Mouse (Mus musculus): ENCODE data around the gene Gm45062. TPM values are rescaled to one million over a fixed set of nuclear protein-coding genes. Genes with fewer than 3 reads are reported as not detected.

Gene Gm45062
- polyA plus RNA-seq, 1 experiment from 2014 or later = 0.85 TPM

DNA sequence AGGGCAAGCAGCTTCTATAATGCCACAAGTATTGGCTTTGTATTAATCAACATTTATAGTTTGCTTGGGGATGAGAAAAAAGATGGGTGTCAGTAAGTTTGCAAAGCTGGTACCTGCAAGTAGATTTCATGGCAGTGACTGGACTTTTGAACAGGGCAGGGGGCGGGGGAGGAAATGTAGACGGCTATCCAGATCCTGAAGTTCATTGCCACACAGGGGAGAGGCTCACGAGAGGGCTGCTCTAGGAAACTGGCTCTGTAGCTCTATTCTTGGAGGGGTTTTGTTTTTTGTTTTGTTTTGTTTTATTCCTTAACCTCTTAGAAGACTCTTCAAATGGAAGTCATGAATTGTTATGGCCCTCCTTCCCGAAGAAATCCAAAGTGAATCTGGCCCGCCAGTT is 162.2 kb downstream of the Gm45062 start:
- no peaks in the 10 kb centered on the region for H3K9me3 ChIP-seq (ENCODE audit: low read length)
- no peak overlapping the region for H3K4me3 ChIP-seq (ENCODE audit: low read depth, low read length)
- DNase-seq (no peak), ATAC-seq (no peak)
- H3K36me3 ChIP-seq (replicated peaks; ENCODE audit: insufficient read depth, low read length) = no peaks in the 10 kb centered on the region
- H3K4me1 ChIP-seq (ENCODE audit: insufficient read depth) = peaks cover 4% of the 10 kb centered on the region; the same call in 1 of the 2 replicates
- H3K9ac ChIP-seq (replicated peaks) = no peak overlapping the region
- no peak overlapping the region for H3K27ac ChIP-seq (ENCODE audit: low read depth)
- TF ChIP-seq EP300 (IDR thresholded peaks at IDR 0.05; ENCODE audit: low read depth) (no peak), CTCF (IDR thresholded peaks at IDR 0.05; ENCODE audit: low read depth) (no peak)
- H3K4me2 ChIP-seq (ENCODE audit: low read depth, low read length) = no peak overlapping the region
- no peaks in the 10 kb centered on the region for H3K27me3 ChIP-seq (ENCODE audit: insufficient read depth, low read length)
- 70% methylated on average over 5 of the region's 5 CpGs for WGBS (ENCODE audit: insufficient replicate concordance)

DNA sequence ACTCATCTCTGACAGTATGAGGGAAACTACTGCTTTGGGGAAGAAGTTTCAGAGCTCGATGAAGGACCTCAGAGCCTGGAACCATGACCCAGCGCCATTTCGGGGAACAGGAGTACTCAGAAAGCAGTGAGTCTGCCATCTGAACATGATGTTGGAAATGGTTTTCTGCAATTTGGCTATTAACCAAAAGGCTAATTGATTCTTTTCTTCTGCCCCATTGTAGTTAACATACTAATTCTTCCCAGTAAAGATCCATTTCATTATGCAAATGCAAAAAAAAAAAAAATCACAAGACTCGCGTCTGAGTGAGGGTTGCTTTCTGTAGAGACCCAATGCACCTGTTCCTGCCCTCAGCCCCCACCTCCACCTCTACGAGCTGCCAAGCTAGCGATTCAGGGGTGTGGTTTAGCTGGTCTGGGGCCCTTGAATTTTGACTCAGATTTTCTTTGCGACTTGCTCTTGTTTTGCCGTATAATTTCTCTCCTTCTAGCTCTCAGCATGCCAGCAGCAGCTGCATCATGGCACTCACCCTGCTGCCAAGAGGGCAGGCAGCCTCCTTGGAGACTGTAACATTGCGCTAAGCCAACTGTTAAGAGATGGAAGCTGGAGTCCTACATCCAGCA is 162.8 kb downstream of the Gm45062 start:
- Histone ChIP-seq H3K9ac (replicated peaks) (no peak overlapping the region), H3K36me3 (replicated peaks; ENCODE audit: insufficient read depth, low read length) (no peaks in the 10 kb centered on the region), H3K9me3 (ENCODE audit: low read length) (no peaks in the 10 kb centered on the region), H3K27me3 (ENCODE audit: insufficient read depth, low read length) (no peaks in the 10 kb centered on the region), H3K4me3 (ENCODE audit: low read depth, low read length) (no peak overlapping the region), H3K27ac (ENCODE audit: low read depth) (no peak overlapping the region), H3K4me1 (ENCODE audit: insufficient read depth) (peaks cover 4% of the 10 kb centered on the region; the same call in 1 of the 2 replicates), H3K4me2 (ENCODE audit: low read depth, low read length) (no peak overlapping the region)
- DNase-seq = no peak
- TF ChIP-seq EP300 (IDR thresholded peaks at IDR 0.05; ENCODE audit: low read depth) = no peak
- TF ChIP-seq CTCF (IDR thresholded peaks at IDR 0.05; ENCODE audit: low read depth) = no peak
- 84% methylated on average over 10 of the region's 10 CpGs for WGBS (ENCODE audit: insufficient replicate concordance)
- ATAC-seq = no peak

- ATAC-seq (no peak), DNase-seq (no peak)
- WGBS (ENCODE audit: insufficient replicate concordance) = 67% methylated on average over 2 of the region's 2 CpGs
- peaks cover 4% of the 10 kb centered on the region; the same call in 1 of the 2 replicates for H3K4me1 ChIP-seq (ENCODE audit: insufficient read depth)
- no peak overlapping the region for H3K4me2 ChIP-seq (ENCODE audit: low read depth, low read length)
- H3K36me3 ChIP-seq (replicated peaks; ENCODE audit: insufficient read depth, low read length) = no peaks in the 10 kb centered on the region
- H3K27ac ChIP-seq (ENCODE audit: low read depth) = no peak overlapping the region
- H3K9ac ChIP-seq (replicated peaks) = no peak overlapping the region
- no peaks in the 10 kb centered on the region for H3K9me3 ChIP-seq (ENCODE audit: low read length)
- H3K27me3 ChIP-seq (ENCODE audit: insufficient read depth, low read length) = no peaks in the 10 kb centered on the region
- TF ChIP-seq CTCF (IDR thresholded peaks at IDR 0.05; ENCODE audit: low read depth) (no peak), EP300 (IDR thresholded peaks at IDR 0.05; ENCODE audit: low read depth) (no peak)
- H3K4me3 ChIP-seq (ENCODE audit: low read depth, low read length) = no peak overlapping the region
Measured at GRCm38 (mm10) chr6:8423142-8423541, 163.9 kb downstream of the Gm45062 start.

DNA sequence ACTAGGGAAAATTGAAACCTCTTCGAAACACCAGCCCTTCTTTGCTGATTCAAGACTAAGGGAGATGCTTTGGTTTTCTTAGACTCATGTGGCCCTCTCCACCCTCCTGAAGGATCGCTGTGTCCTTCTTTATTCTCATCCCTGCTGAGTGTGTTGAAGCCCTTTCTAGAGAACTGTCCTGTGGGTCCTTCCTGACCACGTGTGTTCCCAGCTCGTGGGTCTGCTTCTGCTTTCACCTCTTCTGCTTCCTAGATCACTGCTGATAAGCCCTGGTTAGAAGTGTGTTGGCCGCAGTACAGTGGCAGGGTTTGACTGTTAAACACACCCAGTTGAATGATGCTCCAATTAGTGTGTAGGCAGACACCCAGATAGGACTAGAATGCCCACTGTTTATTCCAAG is 168.4 kb downstream of the Gm45062 start:
- no peaks in the 10 kb centered on the region for H3K36me3 ChIP-seq (replicated peaks; ENCODE audit: insufficient read depth, low read length)
- H3K4me2 ChIP-seq (ENCODE audit: low read depth, low read length) = no peak overlapping the region
- no peak overlapping the region for H3K9ac ChIP-seq (replicated peaks)
- no peak overlapping the region for H3K4me3 ChIP-seq (ENCODE audit: low read depth, low read length)
- TF ChIP-seq CTCF (IDR thresholded peaks at IDR 0.05; ENCODE audit: low read depth) (no peak), EP300 (IDR thresholded peaks at IDR 0.05; ENCODE audit: low read depth) (no peak)
- H3K9me3 ChIP-seq (ENCODE audit: low read length) = no peaks in the 10 kb centered on the region
- no peaks in the 10 kb centered on the region for H3K27me3 ChIP-seq (ENCODE audit: insufficient read depth, low read length)
- no peaks in the 10 kb centered on the region for H3K4me1 ChIP-seq (ENCODE audit: insufficient read depth)
- ATAC-seq (no peak), DNase-seq (no peak)
- 50% methylated on average over 5 of the region's 5 CpGs for WGBS (ENCODE audit: insufficient replicate concordance)
- no peak overlapping the region for H3K27ac ChIP-seq (ENCODE audit: low read depth)

- no peaks in the 10 kb centered on the region for H3K4me1 ChIP-seq (ENCODE audit: insufficient read depth)
- TF ChIP-seq CTCF (IDR thresholded peaks at IDR 0.05; ENCODE audit: low read depth) (no peak), EP300 (IDR thresholded peaks at IDR 0.05; ENCODE audit: low read depth) (no peak)
- no peak overlapping the region for H3K27ac ChIP-seq (ENCODE audit: low read depth)
- DNase-seq (no peak), ATAC-seq (no peak)
- no peak overlapping the region for H3K9ac ChIP-seq (replicated peaks)
- WGBS (ENCODE audit: insufficient replicate concordance) = 82% methylated on average over 9 of the region's 9 CpGs
- no peaks in the 10 kb centered on the region for H3K9me3 ChIP-seq (ENCODE audit: low read length)
- H3K4me2 ChIP-seq (ENCODE audit: low read depth, low read length) = no peak overlapping the region
- no peaks in the 10 kb centered on the region for H3K36me3 ChIP-seq (replicated peaks; ENCODE audit: insufficient read depth, low read length)
- H3K4me3 ChIP-seq (ENCODE audit: low read depth, low read length) = no peak overlapping the region
- H3K27me3 ChIP-seq (ENCODE audit: insufficient read depth, low read length) = no peaks in the 10 kb centered on the region
Measured at GRCm38 (mm10) chr6:8430610-8431234, 171.5 kb downstream of the Gm45062 start.

DNA sequence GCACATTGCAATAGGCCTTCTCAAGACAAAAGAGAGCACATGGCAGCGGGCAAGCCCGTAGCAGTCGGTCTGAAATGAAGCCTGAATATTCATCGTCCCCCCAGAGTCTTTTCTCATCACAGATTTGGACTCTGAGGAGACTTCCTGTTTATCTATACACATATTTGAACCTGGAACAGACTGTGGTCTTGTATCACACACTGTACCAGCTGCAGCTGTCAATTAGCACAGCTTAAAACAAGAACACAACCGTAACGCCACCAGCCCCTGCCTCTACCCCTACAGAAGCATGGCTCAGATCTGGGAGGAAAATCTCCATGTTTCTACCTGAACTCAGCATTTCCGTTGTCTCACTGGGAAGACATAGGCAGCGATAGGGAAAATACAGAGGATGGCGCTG is 173.9 kb downstream of the Gm45062 start:
- no peak overlapping the region for H3K4me3 ChIP-seq (ENCODE audit: low read depth, low read length)
- DNase-seq = no peak
- H3K4me2 ChIP-seq (ENCODE audit: low read depth, low read length) = no peak overlapping the region
- 0 out of 2 replicates have a peak, but pooled peaks cover 2% of the 10 kb centered on the region for H3K9me3 ChIP-seq (ENCODE audit: low read length)
- H3K4me1 ChIP-seq (ENCODE audit: insufficient read depth) = no peaks in the 10 kb centered on the region
- no peaks in the 10 kb centered on the region for H3K36me3 ChIP-seq (replicated peaks; ENCODE audit: insufficient read depth, low read length)
- TF ChIP-seq CTCF (IDR thresholded peaks at IDR 0.05; ENCODE audit: low read depth) = no peak
- no peak for TF ChIP-seq EP300 (IDR thresholded peaks at IDR 0.05; ENCODE audit: low read depth)
- ATAC-seq = no peak
- whole genome bisulfite sequencing (ENCODE audit: insufficient replicate concordance) = 80% methylated on average over 9 of the region's 9 CpGs
- no peak overlapping the region for H3K27ac ChIP-seq (ENCODE audit: low read depth)
- no peak overlapping the region for H3K9ac ChIP-seq (replicated peaks)
- no peaks in the 10 kb centered on the region for H3K27me3 ChIP-seq (ENCODE audit: insufficient read depth, low read length)
